Mouse (Mus musculus) embryonic fibroblast, embryonic 13.5 days (primary cell): ENCODE results near the gene Sbk1.

Experiments
- CTCF ChIP-seq: IDR thresholded peaks from 2 replicates; pipeline ENCODE4 v1.5.1; 2011; ENCODE audit warnings: mild to moderate bottlenecking, control low read depth, low read length, moderate library complexity, borderline replicate concordance; ENCODE audit not compliant: insufficient read depth
- POLR2A ChIP-seq: IDR thresholded peaks from 2 replicates; pipeline ENCODE4 v1.6.1; 2011; ENCODE audit warnings: low read depth, mild to moderate bottlenecking, control low read depth, low read length, moderate library complexity

DNA sequence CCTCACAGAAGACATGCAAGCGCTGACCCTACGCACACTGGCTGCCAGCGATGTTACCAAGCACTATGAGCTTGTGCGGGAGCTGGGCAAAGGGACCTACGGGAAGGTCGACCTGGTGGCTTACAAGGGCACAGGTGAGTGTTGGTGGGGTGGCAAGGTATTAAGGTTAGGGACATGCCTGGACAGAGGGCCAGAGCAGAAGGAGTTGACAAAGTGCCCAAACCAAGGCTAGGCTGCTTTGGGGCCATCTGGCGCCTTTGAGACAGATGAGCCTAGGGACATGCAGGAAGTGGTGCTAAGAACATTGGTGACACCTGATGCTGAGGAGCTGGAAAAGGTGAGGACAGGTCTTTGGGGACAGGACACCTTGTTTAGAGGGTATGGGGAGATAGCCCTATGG lies 17.5 kb downstream of the Sbk1 start:
- TF ChIP-seq POLR2A, result no peak
- TF ChIP-seq CTCF, result no peak
